Mouse (Mus musculus): Measurements from ENCODE around the gene Gdpd5.

GRCm38 (mm10) chr7:99449751-99450150, 68.5 kb downstream of the Gdpd5 start:
- TF ChIP-seq ELF1 (IDR thresholded peaks at IDR 0.05; ENCODE audit: low read depth, low read length) (no peak), POLR2A (IDR thresholded peaks at IDR 0.05; ENCODE audit: control insufficient read depth in 1 of 2, insufficient read depth in 1 of 2, low read depth in 1 of 2, low read length in 2 of 2, poor library complexity in 1 of 2) (no peak), BHLHE40 (IDR thresholded peaks at IDR 0.05; ENCODE audit: borderline replicate concordance, low read depth, low read length) (no peak), ZKSCAN1 (IDR thresholded peaks at IDR 0.05; ENCODE audit: low read depth, low read length) (no peak), EP300 (IDR thresholded peaks at IDR 0.05; ENCODE audit: low read depth in 1 of 2, low read length in 2 of 2) (no peak), CTCF (IDR thresholded peaks at IDR 0.05 in 2 of 3, conservative IDR thresholded peaks at IDR 0.05 in 1 of 3; ENCODE audit: control insufficient read depth in 1 of 3, insufficient read depth in 1 of 3, low read depth in 2 of 3, low read length in 3 of 3, poor library complexity in 1 of 3, severe bottlenecking in 1 of 3) (no peak), UBTF (IDR thresholded peaks at IDR 0.05; ENCODE audit: borderline replicate concordance, insufficient read depth, low read depth, low read length) (no peak), USF1 (IDR thresholded peaks at IDR 0.05; ENCODE audit: low read depth, low read length) (no peak)
